Mouse (Mus musculus): ENCODE measurements at regions not wholly inside any gene's neighbourhood (a gene's known extent, or its start where the extent isn't known, plus 50 kb on each side); places are given as distances from the start of the nearest gene placed in this dataset.

- in situ Hi-C loops (cut with MboI; ENCODE audit: low pct_unique_long_range_greater_than_20kb in 1 of 2, low sequenced_read_pairs in 2 of 2, unreplicated experiment in 1 of 2): no loop called here
These were observed 473.9 kb downstream of the Synb start for GRCm38 (mm10) chr14:68820241-68820640.

GRCm38 (mm10) chr14:68808976-68809375 is 485.1 kb downstream of the Synb start:
- in situ Hi-C loops (cut with MboI; ENCODE audit: low pct_unique_long_range_greater_than_20kb in 1 of 2, low sequenced_read_pairs in 2 of 2, unreplicated experiment in 1 of 2): no loop called here

GRCm38 (mm10) chr14:68807918-68808317 is 486.2 kb downstream of the Synb start:
- in situ Hi-C loops (cut with MboI; ENCODE audit: low pct_unique_long_range_greater_than_20kb in 1 of 2, low sequenced_read_pairs in 2 of 2, unreplicated experiment in 1 of 2): no loop called here

DNA sequence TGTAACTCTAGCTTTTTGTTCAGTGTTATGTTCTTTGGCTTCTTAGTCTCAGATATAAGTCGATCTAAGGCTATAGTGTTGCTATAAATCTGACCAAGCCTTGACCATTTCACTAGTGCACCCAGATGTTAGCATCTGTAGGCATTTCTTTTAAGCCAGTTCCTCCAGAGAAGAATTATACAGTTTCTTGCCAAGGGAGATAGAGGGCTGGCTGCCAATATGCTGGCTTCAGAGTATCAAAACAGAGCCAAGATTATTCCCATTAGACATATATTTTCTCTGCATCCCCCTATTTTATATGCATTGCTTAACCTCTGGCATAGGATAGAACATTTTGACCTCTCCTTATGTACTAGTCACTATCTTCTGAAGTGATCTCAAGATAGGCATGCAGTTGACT is 487.5 kb downstream of the Synb start:
- in situ Hi-C loops (cut with MboI; ENCODE audit: low pct_unique_long_range_greater_than_20kb in 1 of 2, low sequenced_read_pairs in 2 of 2, unreplicated experiment in 1 of 2): no loop called here

DNA sequence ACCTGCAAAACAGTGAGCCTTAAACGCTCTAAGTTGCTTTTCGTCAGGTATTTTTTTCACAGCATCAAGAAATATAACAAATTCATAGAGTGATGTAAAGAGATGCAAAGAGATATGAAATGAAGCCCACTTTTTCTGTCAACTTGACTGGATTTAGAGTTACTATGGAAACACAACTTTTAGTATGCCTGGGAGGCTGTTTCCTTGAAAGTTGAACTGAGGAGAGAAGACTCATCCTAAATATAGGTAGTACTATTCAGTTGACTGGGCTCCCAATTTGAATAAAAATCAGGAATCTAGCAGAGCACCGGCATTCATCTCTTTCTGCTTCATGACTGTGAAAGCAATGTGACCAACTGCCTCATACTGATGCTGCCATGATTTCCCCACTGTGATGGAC is 509.7 kb downstream of the Synb start:
- in situ Hi-C loops (cut with MboI; ENCODE audit: low pct_unique_long_range_greater_than_20kb in 1 of 2, low sequenced_read_pairs in 2 of 2, unreplicated experiment in 1 of 2): no loop called here

DNA sequence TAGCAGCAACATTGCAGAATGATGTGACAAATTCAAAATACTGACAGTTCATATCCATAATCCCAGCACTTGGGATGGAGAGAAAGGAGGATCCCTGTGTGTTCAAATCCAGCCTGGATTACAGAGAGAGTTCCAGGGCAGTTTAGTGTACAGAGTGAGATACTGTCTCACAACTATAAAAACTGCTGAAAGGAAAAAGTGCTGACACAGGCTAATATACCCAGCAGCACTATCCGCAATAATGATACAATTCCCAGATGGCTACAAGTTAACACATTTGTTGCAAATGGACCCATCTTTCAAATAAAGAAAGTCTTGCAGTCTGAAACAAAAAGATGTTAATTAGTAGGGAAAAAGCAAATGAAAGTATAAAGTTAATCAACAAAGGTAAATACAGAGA is 510.9 kb downstream of the Synb start:
- in situ Hi-C loops (cut with MboI; ENCODE audit: low pct_unique_long_range_greater_than_20kb in 1 of 2, low sequenced_read_pairs in 2 of 2, unreplicated experiment in 1 of 2): no loop called here

- in situ Hi-C loops (cut with MboI; ENCODE audit: low pct_unique_long_range_greater_than_20kb in 1 of 2, low sequenced_read_pairs in 2 of 2, unreplicated experiment in 1 of 2): no loop called here
These were observed 523.7 kb downstream of the Synb start for GRCm38 (mm10) chr14:68770411-68770810.

DNA sequence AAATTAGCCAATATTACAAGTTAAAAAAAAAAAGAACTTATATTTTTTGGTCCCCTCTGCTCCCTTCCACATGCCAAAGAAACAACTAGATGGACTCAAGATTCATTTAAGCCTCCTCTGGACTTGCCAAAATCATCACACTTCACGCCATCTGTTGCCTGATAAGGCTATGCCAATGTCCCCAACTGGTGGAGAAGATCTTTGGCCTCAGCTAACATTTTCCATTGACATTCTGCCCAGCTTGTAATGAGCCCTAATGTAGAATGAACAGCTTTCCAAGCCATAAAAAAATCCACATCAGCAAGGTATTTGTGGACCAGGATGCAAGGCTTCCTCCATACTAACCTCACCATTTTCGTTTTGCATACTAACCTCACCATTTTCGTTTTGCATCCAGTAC is 531.2 kb downstream of the Synb start:
- in situ Hi-C loops (cut with MboI; ENCODE audit: low pct_unique_long_range_greater_than_20kb in 1 of 2, low sequenced_read_pairs in 2 of 2, unreplicated experiment in 1 of 2): no loop called here

GRCm38 (mm10) chr14:68744661-68745060 is 549.4 kb downstream of the Synb start:
- in situ Hi-C loops (cut with MboI; ENCODE audit: low pct_unique_long_range_greater_than_20kb in 1 of 2, low sequenced_read_pairs in 2 of 2, unreplicated experiment in 1 of 2): loop anchor here in 1 of 2 experiments (25.0 kb wide), 2 partner anchors 218 to 393 kb away; no protein-coding TSS in a partner anchor

DNA sequence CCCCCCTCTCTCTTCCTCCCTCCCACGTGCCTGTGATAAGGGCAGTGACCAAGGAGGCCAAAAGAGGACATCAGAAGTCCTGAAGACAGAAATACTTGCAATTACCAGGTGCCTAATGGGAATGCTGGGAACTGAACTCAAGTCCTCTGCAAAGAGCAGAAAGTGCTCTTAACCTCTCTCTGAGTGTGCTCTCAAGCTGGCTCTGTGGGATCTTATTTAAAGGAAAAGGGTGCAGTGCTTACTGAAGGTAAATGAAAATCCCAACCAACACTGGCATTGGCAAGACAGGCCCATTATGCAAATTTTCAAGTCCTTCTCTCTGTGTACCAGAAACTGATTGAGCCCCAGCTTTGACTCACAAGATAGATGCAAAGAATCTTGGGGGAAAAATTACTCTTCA is 555.6 kb downstream of the Synb start:
- in situ Hi-C loops (cut with MboI; ENCODE audit: low pct_unique_long_range_greater_than_20kb in 1 of 2, low sequenced_read_pairs in 2 of 2, unreplicated experiment in 1 of 2): loop anchor here in 1 of 2 experiments (25.0 kb wide), 2 partner anchors 224 to 399 kb away; no protein-coding TSS in a partner anchor

DNA sequence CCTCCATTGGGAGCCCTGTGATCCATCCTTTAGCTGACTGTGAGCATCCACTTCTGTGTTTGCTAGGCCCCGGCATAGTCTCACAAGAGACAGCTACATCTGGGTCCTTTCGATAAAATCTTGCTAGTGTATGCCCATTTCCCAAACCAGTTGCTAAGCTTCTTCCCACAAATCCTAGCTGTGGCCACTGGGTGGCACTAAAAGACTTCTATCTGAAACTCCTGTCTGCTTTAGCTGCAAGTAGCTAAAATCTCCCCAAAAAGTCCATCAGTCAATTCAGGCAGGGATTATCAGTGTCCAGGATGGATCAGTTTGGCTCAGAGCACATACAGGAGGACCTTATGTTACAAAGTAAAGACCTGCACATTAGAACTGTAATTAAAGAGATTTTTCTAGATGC is 558.3 kb downstream of the Synb start:
- in situ Hi-C loops (cut with MboI; ENCODE audit: low pct_unique_long_range_greater_than_20kb in 1 of 2, low sequenced_read_pairs in 2 of 2, unreplicated experiment in 1 of 2): loop anchor here in 1 of 2 experiments (25.0 kb wide), 2 partner anchors 227 to 402 kb away; no protein-coding TSS in a partner anchor

DNA sequence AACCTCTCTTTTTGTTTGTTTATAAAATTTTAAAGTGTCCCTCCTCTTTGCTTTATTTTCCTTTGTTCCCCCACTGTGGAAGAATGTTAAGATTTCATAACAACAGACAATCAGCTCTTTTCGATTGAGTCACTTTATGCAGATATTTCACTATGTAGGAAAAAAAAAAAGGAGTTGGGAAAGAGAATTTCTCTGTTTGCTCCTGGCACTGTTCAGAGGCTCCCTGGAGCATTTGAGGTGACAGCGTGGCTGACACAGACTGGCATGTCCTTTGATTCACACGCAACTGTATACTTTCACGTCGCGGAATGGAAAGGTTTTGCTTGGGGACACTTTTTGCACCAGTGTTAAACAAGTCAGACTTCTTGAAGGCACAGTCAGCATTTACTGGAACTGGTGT is 572.9 kb downstream of the Synb start:
- in situ Hi-C loops (cut with MboI; ENCODE audit: low pct_unique_long_range_greater_than_20kb in 1 of 2, low sequenced_read_pairs in 2 of 2, unreplicated experiment in 1 of 2): no loop called here

- in situ Hi-C loops (cut with MboI; ENCODE audit: low pct_unique_long_range_greater_than_20kb in 1 of 2, low sequenced_read_pairs in 2 of 2, unreplicated experiment in 1 of 2): no loop called here
These were observed 574.5 kb downstream of the Synb start for GRCm38 (mm10) chr14:68719429-68720160.

GRCm38 (mm10) chr14:68718846-68719245 is 575.3 kb downstream of the Synb start:
- in situ Hi-C loops (cut with MboI; ENCODE audit: low pct_unique_long_range_greater_than_20kb in 1 of 2, low sequenced_read_pairs in 2 of 2, unreplicated experiment in 1 of 2): no loop called here
